Mouse (Mus musculus) neutrophil, adult 5-6 weeks (primary cell): Measurements from ENCODE around the gene Prkcq. TPM values are rescaled to one million over a fixed set of nuclear protein-coding genes. Genes with fewer than 3 reads are reported as not detected.
A peak's percentile ranks its signal among the peaks of the same experiment; 100 is the strongest.

Source experiments
- ATAC-seq: fragments of 151-379, 151-347 bp; 2 replicates; pipeline ENCODE4 v1.8.0; 2017; ENCODE audit warnings: mild to moderate bottlenecking, moderate TSS enrichment; ENCODE audit not compliant: insufficient number of reproducible peaks, poor library complexity, low FRiP score, severe bottlenecking; ENCODE audit errors: extremely low read depth
- total RNA-seq: library from RNA; stranded (forward); fragments of 200-1000 nt; gene quantifications from 2 replicates; pipeline ENCODE4 v1.2.3, GENCODE M21; 2017

The Prkcq gene
- total RNA-seq, 1 experiment from 2014 or later, result 22.0 TPM

GRCm38 (mm10) chr2:11210241-11210916, 38.5 kb downstream of the Prkcq start:
- no peak for ATAC-seq

GRCm38 (mm10) chr2:11211961-11212562, 40.2 kb downstream of the Prkcq start:
- no peak for ATAC-seq

GRCm38 (mm10) chr2:11216421-11216820, 44.5 kb downstream of the Prkcq start:
- no peak for ATAC-seq

- ATAC-seq, result no peak
Observed at GRCm38 (mm10) chr2:11216847-11217246, 44.9 kb downstream of the Prkcq start.

- ATAC-seq, result peak; percentile 62; the same call in 1 of the 2 replicates
Observed at GRCm38 (mm10) chr2:11218122-11218521, 46.2 kb downstream of the Prkcq start.

- no peak for ATAC-seq
Observed at GRCm38 (mm10) chr2:11219262-11219661, 47.4 kb downstream of the Prkcq start.

GRCm38 (mm10) chr2:11224808-11225484, 53.0 kb downstream of the Prkcq start:
- no peak for ATAC-seq

- no peak for ATAC-seq
Observed at GRCm38 (mm10) chr2:11225485-11225876, 53.6 kb downstream of the Prkcq start.

GRCm38 (mm10) chr2:11226555-11226954, 54.6 kb downstream of the Prkcq start:
- ATAC-seq, result no peak

GRCm38 (mm10) chr2:11229126-11229525, 57.2 kb downstream of the Prkcq start:
- ATAC-seq, result no peak

- ATAC-seq, result no peak
Observed at GRCm38 (mm10) chr2:11231118-11231517, 59.2 kb downstream of the Prkcq start.

- no peak for ATAC-seq
Observed at GRCm38 (mm10) chr2:11231988-11232387, 60.1 kb downstream of the Prkcq start.

GRCm38 (mm10) chr2:11238254-11238653, 66.3 kb downstream of the Prkcq start:
- no peak for ATAC-seq

GRCm38 (mm10) chr2:11239523-11239922, 67.6 kb downstream of the Prkcq start:
- ATAC-seq, result no peak

- no peak for ATAC-seq
Observed at GRCm38 (mm10) chr2:11245926-11246325, 74.0 kb downstream of the Prkcq start.

GRCm38 (mm10) chr2:11253945-11254344, 82.0 kb downstream of the Prkcq start:
- no peak for ATAC-seq

GRCm38 (mm10) chr2:11254446-11254845, 82.5 kb downstream of the Prkcq start:
- ATAC-seq, result no peak

- ATAC-seq, result no peak
Observed at GRCm38 (mm10) chr2:11257260-11257850, 85.4 kb downstream of the Prkcq start.

GRCm38 (mm10) chr2:11258181-11258580, 86.3 kb downstream of the Prkcq start:
- ATAC-seq, result no peak

- ATAC-seq, result no peak
Observed at GRCm38 (mm10) chr2:11259361-11259760, 87.5 kb downstream of the Prkcq start.
